ENCODE assay signal across 14 mouse cellular contexts in the genomic region with DNA sequence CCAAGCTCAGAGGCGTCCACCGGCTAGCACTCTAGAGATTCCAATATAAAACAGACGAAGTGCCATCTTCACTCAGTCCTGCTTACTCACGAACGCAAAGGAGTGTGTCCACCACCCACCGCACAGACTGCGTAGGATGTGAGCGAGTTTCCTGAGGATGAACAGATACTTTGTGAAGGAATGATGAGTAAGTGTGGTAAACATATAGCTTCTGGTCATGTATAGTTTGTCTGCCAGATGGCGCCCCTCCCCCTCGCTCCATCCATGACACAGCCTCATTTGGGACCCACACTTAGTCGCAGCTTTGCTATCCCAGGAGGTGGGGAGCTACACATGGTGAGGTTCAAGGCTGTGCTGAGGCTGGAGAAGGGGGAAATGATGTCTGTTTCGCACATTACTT.
DNase-seq lines count a peak whose midpoint lies in the region; ATAC-seq lines count a peak whose summit lies in the region.
"Had no signal": no experiment of that assay in that cellular context is flagged by ENCODE, and none has a peak within 500 bp of the region (broad histone marks: within the 10 kb centered on the region; RNA-seq: fewer than 3 reads in every experiment).

No protein-coding gene starts in this region.

- H3K4me1 ChIP-seq in forebrain, embryonic 11.5 days (replicated peaks; ENCODE audit: control insufficient read depth, insufficient read depth, low read length), result no peaks in the 10 kb centered on the region
- no peaks in the 10 kb centered on the region for H3K4me1 ChIP-seq in forebrain, embryonic 10.5 days
- no peaks in the 10 kb centered on the region for H3K4me1 ChIP-seq in lung, embryonic 16.5 days (replicated peaks; ENCODE audit: control insufficient read depth, insufficient read depth, low read length)
- no peaks in the 10 kb centered on the region for H3K4me1 ChIP-seq in liver, embryonic 11.5 days (replicated peaks; ENCODE audit: control insufficient read depth, insufficient read depth, low read length)

- no peak overlapping the region for H3K4me2 ChIP-seq in forebrain, embryonic 11.5 days (ENCODE audit: low read depth, low read length, severe bottlenecking)
- no peak overlapping the region for H3K4me2 ChIP-seq in lung, embryonic 16.5 days (ENCODE audit: low read depth, low read length)
- no peak overlapping the region for H3K4me2 ChIP-seq in liver, embryonic 11.5 days
- H3K4me2 ChIP-seq: limb, embryonic 15.5 days had no signal

- H3K36me3 ChIP-seq in forebrain, embryonic 11.5 days (ENCODE audit: control insufficient read depth, insufficient read depth, low read length), result no peaks in the 10 kb centered on the region
- no peaks in the 10 kb centered on the region for H3K36me3 ChIP-seq in forebrain, embryonic 10.5 days (replicated peaks)
- H3K36me3 ChIP-seq in lung, embryonic 16.5 days (ENCODE audit: control insufficient read depth, insufficient read depth, low read length), result no peaks in the 10 kb centered on the region
- H3K36me3 ChIP-seq in liver, embryonic 11.5 days (ENCODE audit: control insufficient read depth, insufficient read depth, low read length), result no peaks in the 10 kb centered on the region
- H3K36me3 ChIP-seq: limb, embryonic 15.5 days had no signal

- no peaks in the 10 kb centered on the region for H3K9me3 ChIP-seq in forebrain, embryonic 11.5 days (ENCODE audit: control insufficient read depth, low read length)
- H3K9me3 ChIP-seq in forebrain, embryonic 10.5 days, result no peaks in the 10 kb centered on the region
- no peaks in the 10 kb centered on the region for H3K9me3 ChIP-seq in lung, embryonic 16.5 days (ENCODE audit: control insufficient read depth, low read length)
- no peaks in the 10 kb centered on the region for H3K9me3 ChIP-seq in liver, embryonic 11.5 days (ENCODE audit: control insufficient read depth, low read length)
- H3K9me3 ChIP-seq: limb, embryonic 15.5 days had no signal

- no peak overlapping the region for H3K4me3 ChIP-seq in forebrain, embryonic 11.5 days (ENCODE audit: low read depth, low read length)
- no peak overlapping the region for H3K4me3 ChIP-seq in forebrain, embryonic 10.5 days
- no peak overlapping the region for H3K4me3 ChIP-seq in lung, embryonic 16.5 days (ENCODE audit: low read length)
- H3K4me3 ChIP-seq in liver, embryonic 11.5 days (ENCODE audit: low read depth, low read length), result no peak overlapping the region
- H3K4me3 ChIP-seq: limb, embryonic 15.5 days had no signal

- no peaks in the 10 kb centered on the region for H3K27me3 ChIP-seq in forebrain, embryonic 11.5 days (ENCODE audit: control insufficient read depth, insufficient read depth, low read length)
- H3K27me3 ChIP-seq in forebrain, embryonic 10.5 days (ENCODE audit: poor library complexity, severe bottlenecking), result no peaks in the 10 kb centered on the region
- H3K27me3 ChIP-seq in lung, embryonic 16.5 days (ENCODE audit: control insufficient read depth, insufficient read depth, low read depth, low read length), result no peaks in the 10 kb centered on the region
- no peaks in the 10 kb centered on the region for H3K27me3 ChIP-seq in liver, embryonic 11.5 days (replicated peaks; ENCODE audit: control insufficient read depth, insufficient read depth, low read length)
- H3K27me3 ChIP-seq: limb, embryonic 15.5 days had no signal

- no peak for DNase-seq in forebrain, embryonic 11.5 days (ENCODE audit: low spot score)
- DNase-seq in forebrain, embryonic 10.5 days (ENCODE audit: extremely low spot score, low spot score), result no peak
- DNase-seq in lung, postnatal 14 days, result no peak
- peak; percentile 78 to 87 for DNase-seq in left cerebral cortex, adult 18-20 months (ENCODE audit: low spot score in 2 of 2)
- DNase-seq in right cerebral cortex, postnatal 25 days, result peak; percentile 77
- DNase-seq in liver, embryonic 11.5 days (ENCODE audit: low spot score), result no peak
- DNase-seq: adrenal gland, adult 8-10 months; B cell, adult 2 months; cerebellum, adult 9-10 months; kidney, adult 8-10 months; thymus, postnatal 14 days had no signal

- WGBS in forebrain, embryonic 11.5 days, result 88% methylated on average over 12 of the region's 12 CpGs
- WGBS in forebrain, embryonic 10.5 days, result 90% methylated on average over 12 of the region's 12 CpGs
- 64% methylated on average over 12 of the region's 12 CpGs for WGBS in lung, embryonic 16.5 days
- 84% methylated on average over 12 of the region's 12 CpGs for WGBS in liver, embryonic 11.5 days

- H3K9ac ChIP-seq in forebrain, embryonic 11.5 days (ENCODE audit: low read length), result no peak overlapping the region
- no peak overlapping the region for H3K9ac ChIP-seq in lung, embryonic 16.5 days (ENCODE audit: low read length)
- no peak overlapping the region for H3K9ac ChIP-seq in liver, embryonic 11.5 days (ENCODE audit: low read depth, low read length)
- H3K9ac ChIP-seq: limb, embryonic 15.5 days had no signal

- peak; percentile 42; the same call in 1 of the 2 replicates for ATAC-seq in forebrain, embryonic 11.5 days (replicated peaks; ENCODE audit: low FRiP score)
- 0 out of 2 replicates have a peak, but pooled peaks have one; percentile 15 for ATAC-seq in lung, embryonic 16.5 days (ENCODE audit: low read depth)
- no peak for ATAC-seq in liver, embryonic 11.5 days (replicated peaks; ENCODE audit: low FRiP score)
- no peak for ATAC-seq in megakaryocyte progenitor cell, adult 5-6 weeks (replicated peaks; ENCODE audit: poor library complexity)

- H3K27ac ChIP-seq in forebrain, embryonic 11.5 days (ENCODE audit: low read depth, low read length), result no peak overlapping the region
- H3K27ac ChIP-seq in forebrain, embryonic 10.5 days, result no peak overlapping the region
- H3K27ac ChIP-seq in lung, embryonic 16.5 days (ENCODE audit: low read length), result no peak overlapping the region
- H3K27ac ChIP-seq in liver, embryonic 11.5 days (ENCODE audit: low read depth, low read length), result no peak overlapping the region
- H3K27ac ChIP-seq: limb, embryonic 15.5 days had no signal

Comparison
In these comparisons a context has a peak if more than half of its experiments do, and no peak if none do; other contexts are left out.
1. ATAC-seq: peak in forebrain, embryonic 11.5 days (single experiment) and lung, embryonic 16.5 days (single experiment); none in liver, embryonic 11.5 days (single experiment) and megakaryocyte progenitor cell, adult 5-6 weeks (single experiment).
2. DNase-seq: peak in left cerebral cortex, adult 18-20 months (2 of 2) and right cerebral cortex, postnatal 25 days (single experiment); none in forebrain, embryonic 11.5 days (single experiment), forebrain, embryonic 10.5 days (single experiment), lung, postnatal 14 days (single experiment) and liver, embryonic 11.5 days (single experiment).